Comparison of ENCODE assay signal across 8 mouse cellular contexts in genomic region chr11:98795015-98795713, GRCm38 (mm10). TPM values are rescaled to one million over a fixed set of nuclear protein-coding genes. Genes with fewer than 3 reads are reported as not detected.
DNase-seq lines count a peak whose midpoint lies in the region; ATAC-seq and TF ChIP-seq lines count a peak whose summit lies in the region.

Msl1 (plus strand) TSS chr11:98795516.

- peak within 1 kb of the TSS; percentile 100 for H3K9ac ChIP-seq in forebrain, embryonic 11.5 days (ENCODE audit: low read length)
- H3K9ac ChIP-seq in heart, embryonic 14.5 days (ENCODE audit: low read length), result peak within 1 kb of the TSS; percentile 100
- peak within 1 kb of the TSS; percentile 99 for H3K9ac ChIP-seq in liver, embryonic 15.5 days
- peak within 1 kb of the TSS; percentile 99 for H3K9ac ChIP-seq in neural tube, embryonic 11.5 days (ENCODE audit: low read length)
- peak within 1 kb of the TSS; percentile 98 for H3K9ac ChIP-seq in stomach, postnatal 0 days (ENCODE audit: low read length)

- peaks cover 13% of the 10 kb centered on the region for H3K4me1 ChIP-seq in forebrain, embryonic 11.5 days (replicated peaks; ENCODE audit: control insufficient read depth, insufficient read depth, low read length)
- H3K4me1 ChIP-seq in heart, embryonic 14.5 days (ENCODE audit: control insufficient read depth in 2 of 2, insufficient read depth in 2 of 2, low read length in 2 of 2), result peaks cover 6 to 21% of the 10 kb centered on the region in 2 experiments
- peaks cover 80% of the 10 kb centered on the region for H3K4me1 ChIP-seq in liver, embryonic 15.5 days (replicated peaks)
- peaks cover 21% of the 10 kb centered on the region for H3K4me1 ChIP-seq in neural tube, embryonic 11.5 days (ENCODE audit: control insufficient read depth, insufficient read depth, low read length)
- H3K4me1 ChIP-seq in stomach, postnatal 0 days (replicated peaks; ENCODE audit: control insufficient read depth, insufficient read depth), result 0 out of 2 replicates have a peak, but pooled peaks cover 3% of the 10 kb centered on the region

- no peak for TF ChIP-seq CTCF in brain, embryonic 14.5 days (IDR thresholded peaks at IDR 0.05; ENCODE audit: borderline replicate concordance, extremely low read depth, insufficient read depth, insufficient read length)
- TF ChIP-seq CTCF in stomach, postnatal 0 days (IDR thresholded peaks at IDR 0.05; ENCODE audit: low read depth), result peak; percentile 32

- no peak for TF ChIP-seq EP300 in stomach, postnatal 0 days (optimal IDR thresholded peaks at IDR 0.05)

- peak within 1 kb of the TSS; percentile 100 for H3K27ac ChIP-seq in forebrain, embryonic 11.5 days (ENCODE audit: low read depth, low read length)
- H3K27ac ChIP-seq in heart, embryonic 14.5 days (replicated peaks in 1 of 2; ENCODE audit: control insufficient read depth in 1 of 2, insufficient read depth in 1 of 2, low read depth in 2 of 2, low read length in 2 of 2), result peak within 1 kb of the TSS; percentile 100
- peak within 1 kb of the TSS; percentile 98 for H3K27ac ChIP-seq in liver, embryonic 15.5 days (replicated peaks)
- H3K27ac ChIP-seq in neural tube, embryonic 11.5 days (ENCODE audit: low read depth, low read length), result peak within 1 kb of the TSS; percentile 99
- H3K27ac ChIP-seq in stomach, postnatal 0 days (replicated peaks), result peak within 1 kb of the TSS; percentile 100

- ATAC-seq in forebrain, embryonic 11.5 days (replicated peaks; ENCODE audit: low FRiP score), result peak; percentile 76
- ATAC-seq in heart, embryonic 14.5 days (ENCODE audit: insufficient number of reproducible peaks, insufficient read depth, low FRiP score, low read depth), result peak; percentile 64
- peak; percentile 73 for ATAC-seq in liver, embryonic 15.5 days (ENCODE audit: insufficient read depth)
- ATAC-seq in neural tube, embryonic 11.5 days (ENCODE audit: insufficient read depth, low FRiP score, low TSS enrichment), result peak; percentile 53
- peak; percentile 68 for ATAC-seq in stomach, postnatal 0 days (ENCODE audit: low FRiP score, low TSS enrichment)

- H3K4me3 ChIP-seq in forebrain, embryonic 11.5 days (ENCODE audit: low read depth, low read length), result peak within 1 kb of the TSS; percentile 100
- H3K4me3 ChIP-seq in heart, embryonic 14.5 days (ENCODE audit: control insufficient read depth in 1 of 2, insufficient read depth in 1 of 2, low read depth in 1 of 2, low read length in 2 of 2), result peak within 1 kb of the TSS; percentile 76 to 96
- H3K4me3 ChIP-seq in liver, embryonic 15.5 days (replicated peaks), result peak within 1 kb of the TSS; percentile 94
- peak within 1 kb of the TSS; percentile 100 for H3K4me3 ChIP-seq in neural tube, embryonic 11.5 days (ENCODE audit: low read depth, low read length)
- peak within 1 kb of the TSS; percentile 100 for H3K4me3 ChIP-seq in stomach, postnatal 0 days (ENCODE audit: low read depth, low read length)

- TF ChIP-seq POLR2A in brain, embryonic 14.5 days (IDR thresholded peaks at IDR 0.05; ENCODE audit: borderline replicate concordance, extremely low read depth, insufficient read depth, insufficient read length, poor library complexity, severe bottlenecking), result peak; percentile 86

- H3K27me3 ChIP-seq in forebrain, embryonic 11.5 days (ENCODE audit: control insufficient read depth, insufficient read depth, low read length), result no peaks in the 10 kb centered on the region
- H3K27me3 ChIP-seq in heart, embryonic 14.5 days (ENCODE audit: control insufficient read depth, insufficient read depth, low read length), result no peaks in the 10 kb centered on the region
- H3K27me3 ChIP-seq in liver, embryonic 15.5 days, result no peaks in the 10 kb centered on the region
- no peaks in the 10 kb centered on the region for H3K27me3 ChIP-seq in neural tube, embryonic 11.5 days (ENCODE audit: control insufficient read depth, insufficient read depth, low read length)
- H3K27me3 ChIP-seq in stomach, postnatal 0 days (ENCODE audit: control insufficient read depth, insufficient read depth, low read length), result no peaks in the 10 kb centered on the region

- peak; percentile 92 for DNase-seq in CD4-positive, CD25-positive, alpha-beta regulatory T cell, adult 2 months (ENCODE audit: low read depth, low spot score)
- peak; percentile 95 for DNase-seq in brain, embryonic 14.5 days (ENCODE audit: low read depth)
- peak; percentile 96 for DNase-seq in forebrain, embryonic 11.5 days (ENCODE audit: low spot score)
- peak; percentile 94 for DNase-seq in kidney, postnatal 10 days
- DNase-seq in neural tube, embryonic 11.5 days (ENCODE audit: low spot score), result peak; percentile 92
- peak; percentile 92 for DNase-seq in stomach, postnatal 0 days (ENCODE audit: low spot score)

- H3K4me2 ChIP-seq in forebrain, embryonic 11.5 days (ENCODE audit: low read depth, low read length, severe bottlenecking), result peak within 1 kb of the TSS; percentile 90
- H3K4me2 ChIP-seq in heart, embryonic 14.5 days (ENCODE audit: low read length), result peak within 1 kb of the TSS; percentile 95
- H3K4me2 ChIP-seq in liver, embryonic 15.5 days, result peak within 1 kb of the TSS; percentile 99
- H3K4me2 ChIP-seq in neural tube, embryonic 11.5 days (ENCODE audit: low read depth), result peak within 1 kb of the TSS; percentile 95
- H3K4me2 ChIP-seq in stomach, postnatal 0 days (replicated peaks; ENCODE audit: low read depth), result peak within 1 kb of the TSS; percentile 82

- WGBS in forebrain, embryonic 11.5 days, result under 1% methylated on average over 59 of the region's 89 CpGs
- WGBS in heart, embryonic 14.5 days, result under 1% methylated on average over 57 of the region's 89 CpGs
- under 1% methylated on average over 64 of the region's 89 CpGs for WGBS in liver, embryonic 15.5 days (ENCODE audit: insufficient replicate concordance)
- WGBS in neural tube, embryonic 11.5 days, result 0% methylated on average over 41 of the region's 89 CpGs
- WGBS in stomach, postnatal 0 days, result 0% methylated on average over 23 of the region's 89 CpGs

- peaks cover 3% of the 10 kb centered on the region; the same call in 1 of the 2 replicates for H3K36me3 ChIP-seq in forebrain, embryonic 11.5 days (ENCODE audit: control insufficient read depth, insufficient read depth, low read length)
- peaks cover 21% of the 10 kb centered on the region for H3K36me3 ChIP-seq in heart, embryonic 14.5 days (ENCODE audit: control insufficient read depth, insufficient read depth, low read length)
- peaks cover 18% of the 10 kb centered on the region for H3K36me3 ChIP-seq in liver, embryonic 15.5 days (replicated peaks)
- peaks cover 2% of the 10 kb centered on the region; the same call in 1 of the 2 replicates for H3K36me3 ChIP-seq in neural tube, embryonic 11.5 days (ENCODE audit: control insufficient read depth, insufficient read depth, low read length)
- H3K36me3 ChIP-seq in stomach, postnatal 0 days (ENCODE audit: control insufficient read depth, insufficient read depth, low read length), result peaks cover 4% of the 10 kb centered on the region; the same call in 1 of the 2 replicates

- H3K9me3 ChIP-seq in forebrain, embryonic 11.5 days (ENCODE audit: control insufficient read depth, low read length), result no peaks in the 10 kb centered on the region
- no peaks in the 10 kb centered on the region for H3K9me3 ChIP-seq in heart, embryonic 14.5 days (ENCODE audit: control insufficient read depth, low read length)
- no peaks in the 10 kb centered on the region for H3K9me3 ChIP-seq in liver, embryonic 15.5 days (replicated peaks)
- H3K9me3 ChIP-seq in neural tube, embryonic 11.5 days (ENCODE audit: control insufficient read depth, low read length), result no peaks in the 10 kb centered on the region
- no peaks in the 10 kb centered on the region for H3K9me3 ChIP-seq in stomach, postnatal 0 days (ENCODE audit: control insufficient read depth, low read length)

RNA-seq across cellular contexts. Expression of gene Msl1, which starts in this region (rescaled TPM):
- 92.1 and 104 TPM in 2 replicates for polyA plus RNA-seq in brain, embryonic 14.5 days (2012; rRNA removed)
- polyA plus RNA-seq in forebrain, embryonic 11.5 days (2014; fragmentation: Nextera tagmentation; extraction: Ambion mirVana), result 24.0 and 28.4 TPM in 2 replicates
- polyA plus RNA-seq in heart, embryonic 14.5 days (2014; fragmentation: Nextera tagmentation; extraction: Ambion mirVana), result 13.3 and 15.3 TPM in 2 replicates
- polyA plus RNA-seq in liver, embryonic 15.5 days (2015; fragmentation: Nextera tagmentation; extraction: Ambion mirVana), result 5.2 and 5.8 TPM in 2 replicates
- 24.1 and 24.2 TPM in 2 replicates for polyA plus RNA-seq in neural tube, embryonic 11.5 days (2014; fragmentation: Nextera tagmentation; extraction: Ambion mirVana)
- 11.3 and 13.8 TPM in 2 replicates for polyA plus RNA-seq in stomach, postnatal 0 days (2015; fragmentation: Nextera tagmentation; extraction: Ambion mirVana)

Comparison
In these comparisons a context has a peak if more than half of its experiments do, and no peak if none do; other contexts are left out.
1. Peak in every context shown above with its lines: DNase-seq, ATAC-seq, H3K4me3 ChIP-seq and H3K27ac ChIP-seq.